Mouse (Mus musculus): ENCODE data around the gene Bcat1.

DNA sequence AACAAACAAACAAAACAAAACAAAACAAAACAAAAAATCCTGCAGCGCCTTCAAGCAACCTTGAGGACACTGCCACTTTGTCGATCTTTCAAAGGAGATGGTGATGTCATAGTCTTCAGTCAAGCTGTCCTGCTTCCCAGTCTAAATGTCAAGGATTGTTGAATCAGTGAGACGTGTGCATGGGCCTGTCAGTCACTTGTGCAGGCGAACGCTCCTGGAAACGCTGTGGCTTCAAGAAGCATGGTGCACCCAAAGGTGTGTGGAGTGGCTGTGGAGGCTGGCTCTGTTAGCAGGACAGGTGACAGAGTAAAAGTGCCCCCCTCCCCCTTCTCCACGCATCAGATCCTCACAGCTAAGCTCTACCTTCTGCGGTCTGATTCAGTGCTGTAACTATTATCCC lies 103.6 kb downstream of the Bcat1 start:
- TF ChIP-seq CTCF (IDR thresholded peaks at IDR 0.05; ENCODE audit: low read depth, low read length), result no peak
- TF ChIP-seq GATA1 (IDR thresholded peaks at IDR 0.05; ENCODE audit: borderline replicate concordance, low read length), result no peak
- TF ChIP-seq TAL1 (conservative IDR thresholded peaks at IDR 0.05; ENCODE audit: low read depth, low read length), result no peak

All from G1E (cell line).